Mouse (Mus musculus) brain, adult 2 months (tissue): ENCODE data around the gene Dio1.

Source experiments
- DNase-seq: peaks from one replicate; pipeline ENCODE4 v3.0.0; 2011; ENCODE audit warnings: low read depth, low spot score

Gene Dio1

GRCm38 (mm10) chr4:107300902-107301555 lies 5.9 kb downstream of the Dio1 start:
- no peak for DNase-seq

GRCm38 (mm10) chr4:107300371-107300770 lies 6.6 kb downstream of the Dio1 start:
- no peak for DNase-seq

DNA sequence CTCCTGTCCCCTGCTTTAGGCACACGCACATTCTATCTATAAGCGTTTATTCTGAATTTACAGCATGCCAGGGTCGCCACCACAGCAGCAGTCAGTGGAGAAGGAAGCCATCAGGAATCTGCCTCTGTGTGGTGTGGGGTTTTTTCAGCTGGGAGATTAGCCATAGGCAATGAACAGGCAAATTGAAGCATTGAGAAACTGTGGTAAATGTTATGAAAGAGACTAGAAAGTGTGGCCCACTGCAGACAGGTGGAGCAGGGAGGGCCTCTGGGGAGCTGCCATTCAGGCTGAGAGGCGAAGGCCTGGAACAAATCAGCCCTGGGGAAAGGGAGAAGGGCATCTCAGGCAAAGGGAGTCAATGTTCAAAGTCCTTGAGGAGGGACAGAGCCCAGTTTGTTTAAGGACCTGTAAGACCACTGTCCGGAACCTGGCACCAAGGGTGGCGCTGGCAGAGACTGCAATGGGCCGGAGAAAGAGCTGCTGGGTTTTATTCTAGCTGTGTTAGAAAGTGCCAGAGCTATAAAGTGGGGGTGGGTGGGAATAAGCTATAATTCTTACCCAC lies 7.1 kb downstream of the Dio1 start:
- no peak for DNase-seq

DNA sequence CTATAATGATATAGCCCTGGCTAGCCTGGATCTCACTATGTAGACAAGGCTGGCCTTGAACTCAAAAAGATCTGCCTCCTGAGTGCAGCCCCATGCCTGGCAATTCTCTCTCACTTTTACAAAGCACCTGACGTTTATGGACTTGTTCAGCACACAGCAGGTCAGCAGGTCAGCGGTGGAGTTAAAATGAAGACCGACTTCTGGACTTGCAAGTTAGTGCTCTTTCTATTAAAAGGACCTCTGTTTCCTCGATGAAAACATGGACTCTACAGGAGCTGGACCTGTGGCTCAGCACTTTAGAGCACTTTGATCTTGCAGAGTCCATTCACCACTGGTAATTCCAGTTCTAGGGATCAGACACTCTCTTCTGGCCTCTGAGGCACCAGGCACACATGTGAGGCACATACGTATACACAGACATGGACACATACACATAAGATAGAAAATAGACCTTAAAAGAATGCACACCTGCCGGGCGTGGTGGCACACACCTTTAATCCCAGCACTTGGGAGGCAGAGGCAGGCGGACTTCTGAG lies 8.8 kb downstream of the Dio1 start:
- DNase-seq = no peak

DNA sequence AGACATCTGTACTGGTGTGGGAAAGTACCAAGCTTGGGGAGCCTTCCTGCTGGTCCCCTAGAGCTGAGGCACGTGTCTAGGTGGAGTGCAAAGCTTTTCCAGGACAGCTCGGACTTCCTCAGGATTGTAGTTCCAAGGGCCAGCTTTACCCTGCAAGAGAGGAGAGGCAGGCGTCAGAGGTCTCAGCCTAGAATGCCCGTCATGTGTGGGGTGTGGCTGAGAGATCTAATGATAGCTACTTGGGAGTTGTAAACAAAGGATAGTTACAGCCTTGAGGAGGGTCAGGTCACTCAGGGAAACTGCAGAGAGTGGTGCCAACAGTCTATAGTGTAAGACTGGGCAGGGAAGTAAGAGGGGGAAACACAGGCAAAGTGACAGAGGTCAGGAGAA lies 14.7 kb downstream of the Dio1 start:
- DNase-seq = no peak

GRCm38 (mm10) chr4:107291611-107292272 lies 15.2 kb downstream of the Dio1 start:
- DNase-seq = peak; percentile 71

DNA sequence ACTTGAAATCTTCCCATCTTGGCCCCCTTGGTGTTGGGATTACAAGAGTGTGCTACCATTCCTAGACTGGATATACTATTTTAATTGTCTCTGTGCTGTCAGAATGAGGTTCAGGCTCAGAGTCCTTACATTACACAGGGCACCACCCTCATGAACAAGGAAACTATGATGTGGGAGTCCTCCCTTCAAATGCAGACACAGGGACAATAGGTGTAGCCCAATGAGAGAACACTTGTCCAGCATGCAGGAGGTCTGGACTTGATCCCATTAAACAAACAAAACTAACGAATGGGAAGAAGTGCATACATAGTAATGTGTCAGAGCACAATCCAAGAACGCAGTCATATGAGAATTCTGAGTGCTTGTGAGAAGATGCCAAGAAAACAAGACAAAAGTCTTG lies 19.5 kb downstream of the Dio1 start:
- DNase-seq = no peak

DNA sequence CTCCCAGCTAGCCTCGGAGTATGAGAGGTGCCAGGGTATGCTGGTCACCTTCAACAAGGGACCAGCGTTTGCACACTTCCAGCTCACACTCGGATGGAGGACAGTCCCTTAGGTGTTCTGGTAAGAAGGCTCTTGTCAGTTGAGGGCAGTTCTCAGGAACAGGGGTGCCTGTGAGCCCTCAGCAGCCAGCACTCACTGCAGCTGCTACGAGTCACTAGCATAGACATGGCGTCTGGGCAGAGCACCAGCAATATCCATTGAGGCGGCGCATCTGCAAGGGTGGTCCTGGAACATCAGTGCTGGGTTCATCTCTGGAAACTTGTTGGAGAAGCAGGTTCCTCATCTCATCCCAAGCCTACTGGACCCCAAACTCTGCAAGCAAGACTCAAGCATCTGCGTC lies 20.6 kb downstream of the Dio1 start:
- DNase-seq = no peak

- peak; percentile 40 for DNase-seq
Observed at GRCm38 (mm10) chr4:107285446-107286200, 21.3 kb downstream of the Dio1 start.

GRCm38 (mm10) chr4:107280843-107281475 lies 26.0 kb downstream of the Dio1 start:
- no peak for DNase-seq

DNA sequence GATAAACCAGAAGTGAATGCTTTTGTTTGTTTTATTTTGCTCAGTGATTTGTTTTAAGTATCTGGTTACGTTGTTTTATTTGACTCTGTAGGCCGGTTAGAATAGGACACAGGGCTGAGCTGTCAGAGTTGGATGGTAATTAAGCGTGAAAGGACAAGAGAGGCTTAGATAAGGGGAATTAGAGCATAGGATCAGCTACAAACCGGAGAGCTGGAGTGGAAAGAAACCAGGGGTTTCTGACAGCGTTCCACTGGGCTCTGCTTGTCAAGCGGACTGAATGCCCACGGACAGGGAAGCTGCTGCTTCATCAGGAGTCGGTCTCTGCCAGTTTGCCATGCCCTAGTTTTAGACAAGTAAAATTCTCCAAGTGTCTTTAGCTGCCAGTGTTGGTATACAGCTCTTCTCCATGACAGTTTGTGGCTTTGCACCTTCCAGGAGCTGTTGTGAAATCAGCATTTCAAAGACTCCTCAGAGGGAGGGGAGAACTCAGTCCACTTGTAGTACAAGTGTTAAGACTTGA lies 28.7 kb downstream of the Dio1 start:
- peak; percentile 15 for DNase-seq

- DNase-seq = peak; percentile 3
Observed at GRCm38 (mm10) chr4:107274511-107274910, 32.5 kb downstream of the Dio1 start.

DNA sequence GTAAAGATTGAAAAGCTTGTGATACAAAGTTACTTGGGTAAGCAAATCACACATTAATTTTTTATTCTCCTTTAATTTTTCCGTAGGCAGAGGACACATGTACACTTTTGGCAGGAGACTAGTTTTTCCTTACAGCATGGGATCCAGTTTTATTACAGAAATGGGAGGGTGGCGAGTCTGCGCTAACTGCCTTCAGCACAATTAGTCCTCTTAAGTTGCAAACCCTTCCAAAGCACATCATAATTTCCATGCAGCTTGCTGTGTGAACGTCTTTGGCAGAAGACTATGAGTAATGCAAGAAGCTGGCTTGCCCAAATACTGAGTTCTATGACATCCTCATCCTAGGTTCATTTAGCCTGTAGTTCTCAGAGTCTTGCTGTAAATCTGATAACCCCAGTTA lies 33.3 kb downstream of the Dio1 start:
- DNase-seq = peak; percentile 64

GRCm38 (mm10) chr4:107260001-107260400 lies 47.0 kb downstream of the Dio1 start:
- no peak for DNase-seq

- no peak for DNase-seq
Observed at GRCm38 (mm10) chr4:107254414-107254813, 52.6 kb downstream of the Dio1 start.

- DNase-seq = peak; percentile 99
Observed at GRCm38 (mm10) chr4:107253125-107254091, 53.6 kb downstream of the Dio1 start, which contains the start of the genes Lrrc42 and Hspb11. Gene Lrrc42, minus strand, starts transcription at chr4:107253532. Gene Hspb11, plus strand, starts transcription at chr4:107253593.

DNA sequence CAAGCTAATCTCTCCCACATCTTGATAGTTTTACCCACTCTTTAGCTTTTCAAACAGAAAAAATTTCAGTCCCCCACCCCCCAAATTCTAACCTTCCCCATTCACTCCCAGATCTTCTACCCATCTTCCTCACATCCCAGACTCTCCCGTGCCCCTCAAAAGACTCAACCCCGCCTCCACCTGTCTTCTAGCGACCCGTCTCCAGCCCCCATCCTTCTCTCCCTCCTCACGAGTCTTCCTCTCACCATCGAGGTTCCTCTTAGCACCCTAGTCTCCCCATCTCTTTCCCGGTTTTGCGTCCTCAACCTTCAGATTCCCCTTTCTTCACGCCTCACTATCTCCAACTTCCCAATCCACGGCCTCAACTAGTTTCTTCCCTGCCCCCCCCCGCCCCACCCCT lies 54.4 kb downstream of the Dio1 start:
- DNase-seq = no peak

DNA sequence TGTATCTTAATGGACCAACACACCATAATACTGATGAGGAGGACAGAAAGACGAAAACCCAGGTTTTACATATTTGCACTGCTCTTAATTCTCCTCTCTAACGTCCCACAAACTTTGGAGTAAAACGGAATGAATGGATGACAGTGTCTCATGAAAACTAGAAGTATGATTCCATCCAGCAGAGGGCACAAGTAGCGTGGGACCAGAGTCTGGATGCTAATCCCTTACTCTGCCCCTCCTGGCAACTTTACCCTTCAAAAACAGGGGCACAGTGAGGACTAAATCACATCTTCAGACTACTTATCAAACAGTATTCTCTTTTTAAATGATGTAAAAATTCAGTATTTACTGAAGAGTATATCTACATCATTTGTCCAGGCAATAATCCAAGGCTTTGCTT lies 56.5 kb downstream of the Dio1 start:
- DNase-seq = peak; percentile 72

- DNase-seq = peak; percentile 66
Observed at GRCm38 (mm10) chr4:107249471-107249870, 57.5 kb downstream of the Dio1 start.

DNA sequence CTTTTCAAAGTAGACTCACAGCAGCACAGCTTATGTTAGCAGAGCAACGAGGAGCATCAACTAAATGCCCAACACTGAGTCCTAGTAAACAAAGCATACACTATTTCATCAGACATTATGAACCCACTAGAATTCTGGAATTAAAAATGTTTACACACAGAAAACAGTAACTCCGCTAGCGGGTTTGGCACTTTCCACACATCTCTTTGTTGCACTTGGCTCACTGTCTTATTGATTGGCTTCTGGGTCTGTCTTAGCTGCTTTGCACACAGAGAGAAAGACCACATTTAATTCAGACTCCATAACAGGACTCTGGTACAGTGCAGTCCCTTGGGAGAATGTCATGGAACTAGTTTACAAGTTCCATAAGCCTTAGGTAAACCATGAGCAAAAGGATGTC lies 58.9 kb downstream of the Dio1 start:
- DNase-seq = peak; percentile 11
